Mouse (Mus musculus): ENCODE data around the gene Lrrc36.
A peak's percentile ranks its signal among the peaks of the same experiment; 100 is the strongest.

The Lrrc36 gene

DNA sequence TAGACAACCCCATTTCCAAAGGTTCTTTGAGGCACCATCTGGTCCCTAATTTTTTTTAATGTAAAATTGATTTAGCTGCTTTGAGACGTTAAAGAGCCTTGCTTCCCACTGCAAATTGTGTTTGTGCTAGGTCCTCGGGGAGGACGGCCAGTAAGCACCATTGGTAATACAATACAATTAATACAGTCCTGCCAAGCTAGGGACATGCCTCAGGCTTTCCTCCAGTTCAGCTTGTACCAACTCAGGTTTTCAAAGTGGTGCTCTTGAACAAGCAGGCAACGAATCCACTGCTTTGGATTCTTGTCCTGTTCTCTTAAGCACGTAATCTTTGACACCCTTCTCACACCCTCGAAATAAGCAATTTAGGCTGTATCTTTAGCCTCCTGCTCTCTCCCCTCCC lies 19.6 kb downstream of the Lrrc36 start:
- no peak for DNase-seq

DNA sequence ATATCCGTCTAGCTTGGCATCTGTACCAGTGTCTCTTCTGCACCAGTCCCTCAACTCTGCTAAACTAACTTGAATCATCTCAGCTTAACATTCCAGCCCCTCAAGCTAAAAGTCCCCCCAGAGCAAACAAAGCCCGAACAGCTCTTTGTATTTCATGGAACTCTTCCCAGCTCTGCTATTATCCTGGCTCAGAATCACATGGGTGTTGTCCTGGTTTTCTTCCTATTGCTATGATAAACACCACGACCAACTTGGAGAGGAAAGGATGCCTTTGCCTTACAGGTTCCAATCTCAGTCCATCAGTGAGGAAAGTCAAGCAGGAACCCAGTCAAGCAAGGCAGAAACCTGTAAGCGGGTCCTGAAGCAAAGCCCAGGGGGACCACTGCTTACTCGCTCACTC lies 20.1 kb downstream of the Lrrc36 start:
- no peak for DNase-seq

DNA sequence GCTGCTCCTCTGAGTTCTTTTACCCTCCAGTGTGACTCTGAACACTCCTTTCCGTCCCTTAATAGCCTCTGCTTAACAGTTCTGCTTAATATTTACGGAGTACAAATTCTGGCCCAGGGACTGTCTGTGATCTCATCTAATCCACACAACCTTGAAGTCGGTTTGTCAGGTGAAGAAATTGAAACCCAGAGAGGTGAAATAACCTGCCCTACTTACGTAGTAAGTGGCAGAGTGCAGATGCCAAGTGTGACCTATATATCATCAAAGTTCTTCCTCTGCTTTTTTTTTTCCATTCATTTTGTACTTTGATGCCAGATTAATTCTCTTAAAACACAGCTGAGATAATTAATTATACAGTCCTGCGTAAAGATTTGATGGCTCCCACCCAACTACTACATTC lies 20.8 kb downstream of the Lrrc36 start:
- no peak for DNase-seq

DNA sequence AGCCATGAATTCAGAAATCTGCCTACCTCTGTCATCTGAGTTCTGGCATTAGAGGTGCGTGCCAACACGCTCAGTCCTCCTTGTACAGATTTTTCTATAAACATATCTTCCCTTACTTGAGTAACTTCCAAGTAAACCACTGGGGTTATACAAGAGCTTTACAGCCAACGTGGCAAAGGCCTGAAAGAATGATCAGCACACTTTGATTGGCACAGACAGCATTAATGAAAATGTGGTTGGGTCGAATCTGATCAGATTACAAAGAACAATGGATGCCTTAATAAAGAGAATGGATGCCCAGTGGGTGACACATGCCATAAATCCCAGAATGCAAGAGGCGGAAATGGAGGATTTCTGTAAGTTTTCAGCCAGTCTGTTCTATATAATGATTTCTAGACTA lies 22.8 kb downstream of the Lrrc36 start:
- DNase-seq = no peak

DNA sequence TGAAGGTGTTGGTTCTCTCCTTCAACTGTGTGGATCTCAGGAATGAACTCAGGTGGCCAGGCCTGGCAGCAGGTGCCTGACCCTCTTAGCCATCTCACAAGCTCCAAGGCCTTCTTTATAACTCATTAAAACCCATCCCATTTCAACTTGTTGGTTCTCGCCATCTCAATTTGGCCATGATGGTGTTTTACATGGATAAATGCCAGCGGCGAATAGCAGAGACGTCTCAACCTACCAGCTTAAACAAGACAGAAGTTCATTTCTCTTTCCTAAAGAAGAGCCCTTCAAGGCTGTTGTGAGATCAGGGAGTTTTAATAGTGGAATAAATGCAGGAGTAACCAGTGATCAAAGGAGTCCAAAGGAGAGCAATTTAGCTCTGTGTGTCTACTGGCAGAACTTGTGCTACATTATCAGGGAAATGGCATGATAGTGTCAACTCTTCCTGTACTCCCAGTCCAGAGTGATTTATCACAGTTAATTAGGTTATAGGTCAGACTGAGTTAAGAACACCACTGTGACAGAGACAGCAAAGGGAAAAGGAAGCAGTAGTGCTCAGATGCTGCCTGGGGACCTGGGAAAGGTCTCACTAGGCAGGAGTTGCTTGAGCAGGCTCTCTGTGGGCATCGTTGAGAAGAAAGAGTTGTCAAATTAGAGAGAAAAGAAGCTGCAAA lies 23.8 kb downstream of the Lrrc36 start:
- DNase-seq = no peak

DNA sequence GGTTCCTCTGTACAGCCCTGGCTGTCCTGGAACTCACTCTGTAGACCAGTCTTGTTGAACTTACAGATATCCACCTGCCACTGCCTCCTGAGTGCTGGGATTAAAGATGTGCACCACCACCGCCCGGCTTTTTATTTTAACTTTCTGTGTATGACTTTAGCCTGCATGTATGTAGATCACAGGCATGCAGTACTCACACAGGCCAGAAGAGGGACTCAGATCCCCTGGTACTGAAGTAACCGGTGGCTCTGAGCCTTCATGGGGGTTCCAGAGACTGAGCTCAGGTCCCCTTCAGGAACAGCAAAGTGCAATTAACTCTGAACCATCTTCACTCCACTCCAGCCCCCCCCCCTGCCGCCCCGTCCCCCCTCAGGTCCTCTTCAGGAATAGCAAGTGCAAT lies 25.5 kb downstream of the Lrrc36 start:
- peak; percentile 34 to 41 for DNase-seq

DNA sequence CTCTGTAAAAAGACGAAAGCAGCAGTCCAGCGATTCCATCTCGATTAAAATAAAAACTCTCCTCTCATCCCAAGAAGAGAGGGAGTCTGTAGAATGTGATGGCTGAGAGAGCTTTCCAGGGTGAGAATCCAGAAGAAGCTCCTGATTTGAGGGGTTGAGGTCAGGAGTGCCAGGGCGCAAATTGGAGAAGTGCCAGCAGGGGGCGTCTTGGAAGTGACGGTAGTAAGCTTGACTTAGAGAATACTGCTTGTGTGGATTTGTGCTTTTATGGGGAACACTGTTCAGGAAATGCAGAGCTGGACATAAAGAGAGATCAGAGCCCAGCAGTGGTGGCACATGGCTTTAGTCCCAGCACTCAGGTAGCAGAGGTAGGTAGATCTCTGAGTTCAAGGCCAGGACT lies 28.1 kb downstream of the Lrrc36 start:
- peak; percentile 56 to 61 for DNase-seq

DNA sequence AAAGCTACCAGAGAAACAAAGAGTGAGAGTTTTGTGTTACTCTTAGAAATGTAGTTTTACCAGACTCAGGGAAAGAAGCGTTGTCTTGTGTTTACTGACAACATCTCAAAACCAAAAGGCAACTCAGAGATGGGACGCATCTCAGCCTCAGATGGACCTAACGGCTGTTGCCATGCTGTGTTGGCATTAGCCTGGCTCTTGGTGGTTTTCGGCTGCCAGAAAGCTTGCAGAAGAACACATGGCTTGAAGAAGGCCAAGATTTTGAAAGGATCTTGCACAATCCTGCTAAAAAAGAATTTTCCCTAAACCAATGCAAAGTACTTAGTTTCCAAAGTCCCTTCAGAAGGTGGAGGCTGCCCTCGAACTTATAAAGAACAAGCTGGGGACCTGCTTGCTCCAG lies 29.3 kb downstream of the Lrrc36 start:
- no peak for DNase-seq

DNA sequence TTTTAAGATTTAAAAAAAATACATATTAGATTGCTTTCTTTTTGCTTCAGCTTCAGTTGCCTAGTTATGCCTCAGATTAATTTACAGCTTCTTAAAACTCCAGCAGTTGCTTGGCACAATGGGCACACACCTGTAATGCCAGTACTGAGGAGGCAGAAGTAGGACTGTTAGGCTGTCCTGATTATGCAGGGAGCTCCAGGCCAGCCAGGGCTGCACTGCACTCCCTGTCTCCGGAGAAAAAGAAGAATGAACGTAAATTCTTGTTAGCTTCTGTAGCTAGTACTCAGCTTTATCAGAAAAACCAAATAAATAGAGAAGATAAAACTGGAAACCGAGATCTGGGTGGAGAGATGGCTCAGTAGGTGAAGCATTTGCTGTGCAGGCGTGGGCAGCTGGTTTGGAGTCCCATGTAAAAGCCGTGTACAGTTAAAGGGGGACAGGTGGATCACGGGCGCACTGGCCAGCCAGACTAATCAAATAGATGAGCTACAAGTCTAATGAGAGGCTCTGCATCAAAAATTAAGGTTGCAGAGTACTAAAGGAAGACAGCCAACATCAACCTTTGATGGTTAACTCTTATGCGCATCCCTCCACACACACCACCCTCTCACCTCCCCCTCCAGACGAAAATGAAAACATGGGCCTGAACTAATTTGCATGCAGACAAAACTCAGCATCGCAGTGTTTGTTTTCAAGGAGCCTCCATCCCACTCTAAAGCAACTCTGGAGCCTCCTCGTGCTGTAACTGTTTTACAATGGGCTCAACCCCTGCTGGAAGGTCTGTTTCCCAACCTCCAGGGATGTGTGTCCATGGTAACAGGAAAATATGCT lies 32.1 kb downstream of the Lrrc36 start:
- no peak for DNase-seq

DNA sequence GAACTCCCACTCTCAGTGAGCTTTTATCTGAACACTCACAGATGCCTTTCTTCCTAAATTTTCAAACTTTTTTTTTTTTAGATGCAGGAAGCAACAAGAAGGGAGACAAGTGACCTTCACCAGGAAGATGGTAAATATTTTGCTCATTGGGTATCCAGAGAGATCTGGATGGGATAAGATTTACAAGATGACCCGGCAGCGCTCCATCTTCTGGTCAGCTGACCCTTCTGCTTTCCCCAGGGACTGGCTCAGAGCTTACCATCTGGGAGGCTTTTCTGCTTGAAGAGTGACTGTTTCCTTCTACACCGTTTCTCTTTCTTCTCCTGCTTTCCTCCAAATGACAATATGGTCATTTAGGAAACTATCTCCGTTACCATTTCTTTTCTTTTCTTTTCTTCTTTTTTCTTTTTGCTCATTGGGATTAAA lies 32.8 kb downstream of the Lrrc36 start:
- no peak for DNase-seq

DNA sequence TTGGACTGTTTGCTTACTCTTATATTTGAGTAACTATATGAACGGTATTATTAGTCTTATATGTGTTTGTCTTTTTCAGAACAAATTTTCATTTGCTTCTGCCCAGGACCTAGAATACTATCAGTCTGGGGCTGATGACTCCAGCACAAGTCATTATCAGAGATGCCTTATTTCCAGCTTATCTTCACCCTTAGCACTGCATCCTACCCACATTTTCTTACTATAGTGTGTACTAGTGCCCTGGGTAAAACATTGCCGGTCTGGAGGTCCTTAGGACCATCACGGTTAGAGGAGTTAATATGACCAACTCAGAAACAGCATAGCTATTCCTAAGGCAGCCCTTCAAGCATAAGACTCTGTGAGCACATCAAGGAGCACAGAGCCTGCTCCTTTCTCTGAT lies 34.8 kb downstream of the Lrrc36 start:
- no peak for DNase-seq

DNA sequence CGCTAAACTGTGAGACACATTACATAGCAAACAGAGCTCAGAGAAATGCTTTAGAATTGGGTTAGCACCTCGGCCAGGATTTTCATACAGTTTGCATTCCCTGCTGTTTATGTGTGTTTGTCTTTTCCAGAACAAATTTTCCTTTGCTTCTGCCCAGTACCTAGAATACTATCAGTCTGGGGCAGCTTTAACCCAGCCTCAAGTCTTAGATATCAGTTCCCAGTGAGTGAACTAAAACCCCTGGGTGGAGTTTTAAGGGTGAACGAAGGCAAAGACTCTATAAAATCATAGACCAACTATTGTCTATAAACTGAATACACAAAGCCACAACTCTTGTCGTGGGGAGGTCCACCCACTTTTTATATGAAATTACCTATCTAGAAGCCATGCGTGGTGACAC lies 35.2 kb downstream of the Lrrc36 start:
- no peak for DNase-seq

DNA sequence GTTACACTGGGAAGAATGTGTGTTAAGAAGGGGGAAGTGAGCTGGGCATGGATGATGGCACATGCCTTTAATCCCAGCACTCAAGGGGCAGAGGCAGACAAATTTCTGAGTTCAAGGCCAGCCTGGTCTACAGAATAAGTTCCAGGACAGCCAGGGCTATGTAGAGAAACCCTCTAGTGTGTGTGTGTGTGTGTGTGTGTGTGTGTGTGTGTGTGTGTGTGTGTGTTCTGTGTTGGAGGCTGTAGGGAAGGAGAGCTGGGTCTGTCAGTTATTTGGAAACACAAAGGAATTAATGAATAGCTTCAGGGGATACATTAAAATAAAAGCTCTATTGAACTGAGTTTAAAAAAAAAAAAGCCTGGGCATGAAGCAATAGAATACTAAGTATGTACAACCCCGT lies 37.6 kb downstream of the Lrrc36 start:
- no peak for DNase-seq

DNA sequence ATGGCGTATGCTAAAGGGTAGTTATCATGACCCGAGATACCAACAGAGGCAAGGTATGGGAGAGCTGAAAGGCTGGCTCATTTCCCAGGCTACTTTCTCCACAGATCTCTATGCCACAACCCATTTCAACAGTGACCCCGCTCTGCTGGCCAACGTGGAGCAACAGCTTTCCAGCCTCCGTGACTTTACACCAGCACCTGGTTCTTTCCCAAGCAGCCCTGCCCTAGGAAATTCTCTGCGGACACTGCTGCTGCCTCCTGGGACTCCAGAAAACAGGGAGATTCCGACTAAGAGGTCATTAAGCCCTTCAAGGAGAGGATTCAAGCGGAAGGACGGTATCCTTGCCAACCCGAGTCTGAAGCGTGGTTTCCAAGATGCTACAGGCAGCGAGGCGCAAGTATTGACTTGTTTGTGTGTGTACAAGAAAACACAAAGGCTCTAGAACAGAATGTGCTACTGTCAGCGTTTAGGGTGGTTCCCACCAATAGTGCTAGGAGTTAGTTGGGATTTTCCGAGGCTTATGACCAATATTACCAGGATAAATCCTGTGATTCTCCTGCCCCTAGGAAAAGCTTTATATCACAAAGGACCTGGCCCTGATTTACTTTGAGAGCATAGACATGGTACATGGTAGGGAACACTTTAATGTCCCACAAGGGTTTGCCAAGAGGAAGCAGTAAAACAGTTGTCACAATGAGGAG lies 38.7 kb downstream of the Lrrc36 start:
- no peak for DNase-seq

DNA sequence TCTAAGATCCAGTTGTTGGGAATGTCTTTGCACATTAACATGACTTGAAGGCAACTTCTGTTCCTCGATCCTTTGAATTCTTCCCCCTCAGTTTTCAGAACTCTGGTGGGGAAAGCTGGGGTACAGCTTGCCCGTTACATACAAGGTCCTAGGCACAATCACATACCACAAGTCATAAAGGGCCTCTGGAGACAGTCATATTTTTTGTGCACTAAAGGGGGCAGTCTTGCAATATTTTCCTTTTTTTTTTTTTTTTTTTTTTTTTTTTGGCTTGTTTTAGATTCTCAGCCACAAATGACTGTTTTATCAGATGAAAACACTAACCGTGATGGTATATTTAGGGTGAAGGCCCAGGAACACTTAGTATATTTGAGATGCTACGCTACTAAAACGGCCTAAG lies 39.9 kb downstream of the Lrrc36 start:
- DNase-seq = no peak

DNA sequence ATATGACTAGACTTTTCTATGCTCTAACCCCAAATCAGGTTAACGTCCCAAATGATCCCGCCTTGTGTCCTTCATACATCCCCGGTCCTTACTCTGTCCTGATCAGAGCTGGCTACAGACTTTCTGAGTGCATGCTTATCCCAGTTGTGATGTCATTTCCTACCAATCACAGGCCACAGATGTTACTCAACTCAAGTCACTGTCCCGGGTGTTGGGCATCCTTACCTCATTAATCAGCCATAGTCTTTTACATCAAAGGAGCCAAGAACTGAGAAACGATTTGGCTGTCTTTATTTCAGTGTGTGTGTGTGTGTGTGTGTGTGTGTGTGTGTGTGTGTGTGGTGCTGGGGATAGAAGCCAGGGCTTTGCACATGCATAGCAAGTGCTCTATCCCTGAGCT lies 40.7 kb downstream of the Lrrc36 start:
- DNase-seq = no peak

DNA sequence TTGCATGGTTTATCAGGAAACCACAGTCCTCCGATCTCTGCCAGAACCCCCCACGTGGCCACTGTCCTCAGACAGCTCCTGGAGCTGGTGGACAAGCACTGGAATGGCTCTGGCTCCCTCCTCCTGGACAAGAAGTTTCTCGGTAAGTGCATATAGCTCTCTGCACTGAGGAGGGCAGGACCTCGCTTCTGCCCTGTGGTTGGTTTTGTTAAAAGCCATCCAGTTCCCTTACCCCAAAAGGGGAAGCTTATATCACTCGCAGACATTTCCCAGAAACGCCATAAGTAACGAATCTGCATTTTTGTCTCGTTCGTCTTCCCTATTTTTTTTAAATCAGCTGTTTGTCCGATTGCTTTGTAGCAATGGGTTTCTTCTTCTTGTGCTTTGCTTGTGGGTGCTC lies 41.8 kb downstream of the Lrrc36 start:
- DNase-seq = no peak

DNA sequence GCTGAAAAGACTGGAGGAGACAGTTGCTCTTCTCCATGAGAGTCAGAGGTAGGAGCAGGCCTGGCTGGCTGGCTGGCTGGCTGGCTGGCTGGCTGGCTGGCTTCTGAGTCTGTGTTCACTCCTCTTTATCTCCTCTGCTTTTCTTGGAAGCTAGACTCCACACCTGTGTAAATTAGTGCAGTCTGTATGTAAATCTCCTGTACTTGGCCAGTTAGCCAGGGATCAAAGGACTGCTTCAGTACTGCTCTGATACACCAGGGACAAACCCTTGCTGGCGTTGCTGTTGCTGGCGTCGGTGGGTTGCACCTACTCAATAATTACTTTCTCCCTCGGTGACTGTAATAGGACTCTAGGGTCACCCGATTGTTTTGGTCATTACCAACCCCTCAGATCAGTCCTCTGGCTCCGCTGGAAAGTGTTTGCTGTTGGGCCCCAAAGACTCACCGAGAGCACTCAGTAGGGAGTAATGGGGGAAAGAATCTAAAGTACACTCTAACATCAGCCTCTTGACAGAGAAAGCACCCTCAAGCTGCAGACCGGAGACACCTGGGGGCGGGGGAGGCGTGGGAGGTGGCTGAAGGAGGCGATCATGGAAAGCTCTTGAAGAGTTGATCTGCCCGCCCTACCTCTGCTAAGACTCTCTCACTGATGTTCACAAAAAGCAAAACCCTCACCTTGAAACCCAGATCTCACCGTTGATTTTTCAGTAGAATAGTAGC lies 47.9 kb downstream of the Lrrc36 start:
- DNase-seq = no peak

DNA sequence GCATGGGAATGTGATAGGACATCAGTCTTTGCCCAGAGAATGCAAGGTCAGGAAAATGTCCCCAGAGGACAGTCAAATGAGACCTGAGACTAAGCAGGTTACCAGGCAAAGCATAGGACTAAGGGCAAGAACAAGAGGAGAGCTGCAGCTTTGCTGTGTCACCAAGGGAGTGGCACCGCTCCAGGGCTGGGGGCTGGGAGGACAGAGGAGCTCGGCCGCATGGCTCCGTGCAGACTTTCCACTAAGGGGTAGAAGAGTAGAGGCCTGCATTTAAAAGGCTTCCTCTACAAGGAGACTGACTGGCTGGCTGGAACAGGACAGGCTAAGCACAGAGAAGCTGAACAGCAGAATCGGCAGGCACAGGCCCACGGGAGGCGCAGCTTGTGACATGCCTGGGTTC lies 51.2 kb downstream of the Lrrc36 start:
- no peak for DNase-seq

DNA sequence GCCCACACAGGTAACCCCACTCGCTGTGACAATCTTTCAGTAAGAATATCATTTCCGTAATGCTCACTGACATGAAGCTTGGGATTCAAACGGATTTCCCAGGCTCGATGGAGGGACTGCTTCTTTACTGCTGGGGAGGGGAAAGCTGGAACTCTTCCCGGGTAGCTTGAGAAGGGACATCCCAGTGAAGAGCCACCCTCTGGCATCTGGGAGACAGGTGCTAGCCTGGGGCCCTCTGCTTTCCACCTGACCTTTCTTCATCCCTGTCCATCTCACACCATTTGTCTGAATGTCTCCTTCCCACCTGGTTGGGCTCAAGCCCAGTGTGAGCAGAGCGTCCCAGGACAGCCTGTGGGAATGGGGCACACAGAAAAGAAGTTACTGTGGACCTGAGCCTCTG lies 52.9 kb downstream of the Lrrc36 start:
- no peak for DNase-seq

DNA sequence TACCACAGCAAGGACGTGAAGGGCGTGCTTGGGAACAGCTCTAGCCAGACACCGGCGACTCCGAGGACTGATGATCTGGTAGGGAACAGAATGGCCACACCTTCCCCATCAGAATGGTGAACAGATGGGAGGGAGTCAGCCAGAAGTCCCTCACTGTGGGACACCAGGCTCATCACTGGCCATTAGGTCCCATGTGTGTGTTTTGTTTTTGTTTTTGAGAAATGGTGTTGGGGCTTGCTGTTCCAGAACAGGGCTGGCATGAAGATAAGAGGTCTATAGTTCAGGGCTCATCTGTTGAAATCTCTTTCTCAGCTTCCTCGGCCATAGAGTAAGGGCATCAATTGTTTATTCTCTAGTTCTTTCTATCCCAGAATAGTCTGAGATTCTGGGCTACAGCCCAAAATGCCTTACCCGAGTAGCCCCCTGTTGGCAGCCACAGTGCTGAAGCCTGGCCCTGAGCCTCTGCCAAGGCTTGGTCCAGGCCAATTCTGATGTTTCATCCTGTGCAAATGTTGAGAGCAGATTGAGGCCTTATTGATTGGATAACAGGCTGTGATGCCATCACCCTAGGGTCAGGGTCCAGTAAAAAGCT lies 53.4 kb downstream of the Lrrc36 start:
- no peak for DNase-seq

DNA sequence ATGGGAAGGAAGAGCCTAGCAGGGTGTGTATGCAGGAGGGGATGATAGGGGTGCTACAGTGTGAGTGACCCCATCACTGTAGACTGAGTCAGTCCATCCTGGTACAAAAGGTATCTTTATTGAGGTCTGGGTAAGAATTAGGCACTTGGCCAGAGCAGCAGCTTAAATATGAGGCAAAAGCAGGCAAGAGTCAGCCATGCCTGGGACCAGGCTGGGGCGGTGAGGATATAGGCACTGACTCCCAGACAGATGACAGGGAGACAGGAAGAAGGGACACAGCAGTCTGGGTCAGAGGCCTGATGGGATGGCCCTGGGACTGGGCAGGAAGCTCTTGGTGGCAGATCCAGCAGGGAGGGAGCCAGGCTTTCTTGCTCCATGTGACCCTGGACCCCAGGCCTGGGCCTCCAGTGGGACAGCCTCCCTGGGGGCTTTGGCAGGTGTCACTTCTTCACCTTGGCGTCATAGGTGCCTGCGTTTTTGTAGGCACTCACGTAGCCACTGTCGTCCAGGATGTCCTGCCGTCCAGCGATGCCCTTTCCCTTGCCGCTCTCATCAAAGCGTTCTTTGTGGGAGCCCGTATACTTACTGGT lies 54.1 kb downstream of the Lrrc36 start:
- DNase-seq = no peak

Measured in B cell, adult 2 months (primary cell).